Mouse (Mus musculus) urinary bladder, postnatal 36 days (tissue): ENCODE results near the gene Rhox3g.
"Not testable (repeated sequence)": the region's sequence is repeated elsewhere in the genome, so short reads cannot be mapped to it uniquely, and the experiment has no call there.

ENCODE experiments used
- DNase-seq, 2 experiments: peaks; one replicate each; pipeline ENCODE4 v3.0.0; 2022; ENCODE audit warnings: low spot score in 2 of 2, mixed read lengths in 1 of 2

Gene Rhox3g

DNA sequence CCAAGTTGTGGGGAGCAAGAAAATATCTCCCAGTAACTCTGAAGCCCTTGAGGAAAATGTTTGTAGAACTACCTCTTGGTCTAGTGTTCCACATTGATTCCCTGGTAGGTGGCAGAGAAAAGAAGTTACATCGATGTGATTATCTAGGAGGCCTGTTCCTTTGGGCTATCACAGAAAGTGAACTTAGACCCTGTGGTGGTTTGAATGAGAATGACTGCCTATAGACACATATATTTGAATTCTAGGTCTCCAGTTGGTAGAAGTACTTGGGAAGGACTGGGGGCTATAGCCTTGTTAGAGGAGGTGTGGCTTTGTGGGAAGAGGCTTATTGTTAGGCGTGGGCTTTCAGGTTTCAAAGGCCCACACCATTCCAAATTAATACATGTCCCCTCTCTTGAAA is at the start of gene Rhox3g:
Gene Rhox3g (minus strand): TSS at position 101 of the 400 bp plus-strand sequence.
- not testable (repeated sequence) for DNase-seq

GRCm38 (mm10) chrX:37673177-37673576 is 44.8 kb upstream of the Rhox3g start, which contains the start of gene Rhox2h:
Rhox2h (minus strand) TSS chrX:37673277.
- DNase-seq = not testable (repeated sequence)

DNA sequence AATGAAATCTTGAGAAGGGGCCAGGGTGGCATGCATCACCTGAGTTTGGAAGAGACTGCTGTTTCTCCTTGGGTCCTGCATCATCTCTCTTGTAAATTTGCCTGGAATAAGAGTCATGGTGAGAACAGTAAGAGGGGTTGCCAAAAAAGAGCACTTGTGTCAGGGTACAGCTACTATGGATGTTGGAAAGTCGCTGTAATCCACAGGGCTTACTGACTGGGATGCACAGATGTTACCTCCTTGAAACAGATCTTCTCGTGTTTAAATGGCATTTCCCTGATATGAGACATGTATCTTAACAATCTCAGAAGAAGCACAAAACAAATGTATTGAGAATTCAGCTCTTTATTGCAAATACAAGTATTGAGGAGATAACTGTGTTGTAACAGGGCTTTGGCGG is 40.3 kb upstream of the Rhox3g start, which contains the start of gene Rhox3h:
Gene Rhox3h (minus strand): TSS at position 101 of the 400 bp plus-strand sequence.
- not testable (repeated sequence) for DNase-seq

DNA sequence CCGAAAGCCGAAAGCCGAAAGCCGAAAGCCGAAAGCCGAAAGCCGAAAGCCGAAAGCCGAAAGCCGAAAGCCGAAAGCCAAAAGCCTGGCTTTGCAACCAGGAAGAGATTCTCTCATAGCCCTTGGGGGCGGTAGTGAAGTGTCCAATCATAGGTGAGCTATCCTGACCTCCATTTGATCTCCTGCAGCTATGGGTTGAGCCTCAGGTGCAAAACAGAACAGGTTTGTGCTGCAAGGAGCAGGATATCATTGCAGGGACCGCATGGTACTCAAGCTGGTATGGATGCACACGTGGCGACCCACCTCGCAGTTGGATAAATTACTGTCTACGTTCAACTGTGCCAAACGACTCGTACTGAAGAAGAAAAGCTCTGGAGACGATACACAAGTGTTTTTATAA is 22.8 kb upstream of the Rhox3g start, which contains the start of gene Rhox4g:
Gene Rhox4g (minus strand): TSS at position 101 of the 400 bp plus-strand sequence.
- DNase-seq = not testable (repeated sequence)

DNA sequence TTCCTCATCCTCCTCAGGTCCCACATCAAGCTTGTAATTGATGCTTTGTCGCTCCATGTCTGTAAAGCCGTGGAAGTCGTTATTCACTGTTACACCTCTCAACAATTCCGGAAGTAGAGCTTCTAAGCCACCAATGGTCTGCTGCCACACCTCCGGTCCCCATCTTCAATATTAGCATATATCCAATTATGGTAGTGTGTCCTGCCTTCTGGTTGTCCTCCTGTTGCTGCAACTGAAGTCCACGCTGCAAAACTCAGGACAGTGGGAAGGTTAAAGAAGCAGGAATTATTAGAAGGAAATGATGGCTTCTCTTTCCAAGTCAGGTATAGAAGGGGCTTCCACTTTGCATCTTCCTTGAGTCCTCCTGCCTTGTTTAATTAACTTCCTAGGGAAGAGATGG is 15.0 kb upstream of the Rhox3g start, which contains the start of gene Rhox2g:
Gene Rhox2g (minus strand): TSS at position 101 of the 400 bp plus-strand sequence.
- DNase-seq = not testable (repeated sequence)

DNA sequence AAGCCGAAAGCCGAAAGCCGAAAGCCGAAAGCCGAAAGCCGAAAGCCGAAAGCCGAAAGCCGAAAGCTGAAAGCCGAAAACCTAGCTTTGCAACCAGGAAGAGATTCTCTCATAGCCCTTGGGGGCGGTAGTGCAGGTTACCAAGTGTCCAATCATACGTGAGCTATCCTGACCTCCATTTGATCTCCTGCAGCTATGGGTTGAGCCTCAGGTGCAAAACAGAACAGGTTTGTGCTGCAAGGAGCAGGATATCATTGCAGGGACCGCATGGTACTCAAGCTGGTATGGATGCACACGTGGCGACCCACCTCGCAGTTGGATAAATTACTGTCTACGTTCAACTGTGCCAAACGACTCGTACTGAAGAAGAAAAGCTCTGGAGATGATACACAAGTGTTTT is 20.8 kb downstream of the Rhox3g start, which contains the start of gene Rhox4f:
Gene Rhox4f (minus strand): TSS at position 101 of the 400 bp plus-strand sequence.
- not testable (repeated sequence) for DNase-seq

DNA sequence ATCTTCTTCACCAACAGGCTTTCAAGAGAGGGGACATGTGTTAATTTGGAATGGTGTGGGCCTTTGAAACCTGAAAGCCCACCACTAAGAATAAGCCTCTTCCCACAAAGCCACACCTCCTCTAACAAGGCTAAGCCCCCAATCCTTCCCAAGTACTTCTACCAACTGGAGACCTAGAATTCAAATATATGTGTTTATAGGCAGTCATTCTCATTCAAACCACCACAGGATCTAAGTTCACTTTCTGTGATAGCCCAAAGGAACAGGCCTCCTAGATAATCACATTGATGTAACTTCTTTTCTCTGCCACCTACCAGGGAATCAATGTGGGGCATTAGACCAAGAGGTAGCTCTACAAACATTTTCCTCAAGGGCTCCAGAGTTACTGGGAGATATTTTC is 47.7 kb downstream of the Rhox3g start, which contains the start of gene Rhox3f:
Gene Rhox3f (plus strand): TSS at position 301 of the 400 bp plus-strand sequence.
- DNase-seq = not testable (repeated sequence)
